Comparison of ENCODE assay signal across 27 mouse cellular contexts in the genomic region with DNA sequence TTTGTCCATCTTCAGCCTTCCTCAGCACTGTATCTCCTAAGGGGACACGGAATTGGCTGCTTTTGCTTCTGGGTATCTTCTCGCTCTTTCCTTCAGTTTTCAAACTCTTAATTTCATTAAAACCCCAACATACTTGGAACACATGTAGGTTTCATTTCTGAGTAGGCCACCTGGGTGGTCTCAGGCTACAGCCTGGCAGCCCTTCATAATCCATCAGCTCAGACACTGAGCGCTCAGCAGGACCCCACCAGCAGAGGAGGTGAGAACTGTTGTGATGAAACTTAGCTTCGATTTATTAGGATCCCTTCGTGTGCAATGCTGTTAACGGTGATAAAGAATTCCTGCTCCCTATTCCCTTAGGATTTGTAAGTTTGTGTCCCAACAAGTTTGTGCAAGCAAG. TPM values are rescaled to one million over a fixed set of nuclear protein-coding genes. Genes with fewer than 3 reads are reported as not detected.
"Had no signal": no experiment of that assay in that cellular context is flagged by ENCODE, and none has a peak within 500 bp of the region (broad histone marks: within the 10 kb centered on the region; RNA-seq: fewer than 3 reads in every experiment).

No protein-coding gene starts in this region.

- ATAC-seq: liver, embryonic 12.5 days had no signal

- H3K4me1 ChIP-seq: kidney, embryonic 15.5 days; liver, embryonic 12.5 days; liver, embryonic 15.5 days; megakaryocyte, embryonic 14.5 days; neural tube, embryonic 12.5 days had no signal

- H3K9me3 ChIP-seq: kidney, embryonic 15.5 days; limb, embryonic 10.5 days; limb, embryonic 13.5 days; liver, embryonic 12.5 days; liver, embryonic 15.5 days; lung, embryonic 15.5 days; megakaryocyte, embryonic 14.5 days; neural tube, embryonic 12.5 days had no signal

- H3K4me2 ChIP-seq: kidney, embryonic 15.5 days; limb, embryonic 13.5 days; liver, embryonic 12.5 days; liver, embryonic 15.5 days; lung, embryonic 15.5 days; midbrain, embryonic 11.5 days; neural tube, embryonic 12.5 days had no signal

- H3K36me3 ChIP-seq: kidney, embryonic 15.5 days; limb, embryonic 10.5 days; limb, embryonic 13.5 days; liver, embryonic 12.5 days; liver, embryonic 15.5 days; lung, embryonic 15.5 days; neural tube, embryonic 12.5 days had no signal

- H3K4me3 ChIP-seq: kidney, embryonic 15.5 days; left cerebral cortex, adult 2 months; limb, embryonic 10.5 days; limb, embryonic 13.5 days; liver, embryonic 12.5 days; liver, embryonic 15.5 days; lung, embryonic 15.5 days; megakaryocyte, embryonic 14.5 days; neural tube, embryonic 12.5 days had no signal

- H3K27ac ChIP-seq: kidney, embryonic 15.5 days; left cerebral cortex, adult 2 months; limb, embryonic 10.5 days; limb, embryonic 13.5 days; liver, embryonic 12.5 days; liver, embryonic 15.5 days; lung, embryonic 15.5 days; neural tube, embryonic 12.5 days; stomach, postnatal 0 days had no signal

- DNase-seq: kidney, adult 8-10 months; kidney, postnatal 10 days; kidney, postnatal 36 days; layer of hippocampus, postnatal 36 days; liver; lung, adult 18-20 months; lung, postnatal 10 days; lung, postnatal 36 days; midbrain, embryonic 14.5 days; right cerebral cortex, adult 18-20 months; right cerebral cortex, postnatal 14 days; right cerebral cortex, postnatal 4 days; thymus, adult 2 months; thymus, postnatal 14 days; thymus, postnatal 4 days had no signal

- H3K9ac ChIP-seq: kidney, embryonic 15.5 days; limb, embryonic 13.5 days; liver, embryonic 12.5 days; liver, embryonic 15.5 days; lung, embryonic 15.5 days; neural tube, embryonic 12.5 days had no signal

- H3K27me3 ChIP-seq: kidney, embryonic 15.5 days; limb, embryonic 13.5 days; liver, embryonic 12.5 days; liver, embryonic 15.5 days; lung, embryonic 15.5 days; megakaryocyte, embryonic 14.5 days; neural tube, embryonic 12.5 days had no signal

RNA-seq across cellular contexts. Expression of gene Nfib, which starts 8.4 kb away (rescaled TPM):
- total RNA-seq: neutrophil, adult 5-6 weeks had no signal
